Mouse (Mus musculus): ENCODE measurements around the gene Ppfia4. TPM values are rescaled to one million over a fixed set of nuclear protein-coding genes. Genes with fewer than 3 reads are reported as not detected.

Ppfia4 gene
- polyA plus RNA-seq (2015; fragmentation: Nextera tagmentation; extraction: Ambion mirVana), result 11.1 and 16.4 TPM in 2 replicates

GRCm38 (mm10) chr1:134332770-134333271 lies at the start of gene Ppfia4:
Gene Ppfia4 (minus strand): TSS chr1:134332928.
- Histone ChIP-seq H3K9me3 (ENCODE audit: control insufficient read depth, low read length) (no peaks in the 10 kb centered on the region), H3K4me2 (ENCODE audit: low read length) (no peak within 1 kb of the TSS), H3K9ac (replicated peaks; ENCODE audit: low read depth, low read length) (no peak within 1 kb of the TSS), H3K36me3 (ENCODE audit: control insufficient read depth, insufficient read depth) (no peaks in the 10 kb centered on the region), H3K4me3 (replicated peaks; ENCODE audit: low read length) (no peak within 1 kb of the TSS), H3K4me1 (replicated peaks; ENCODE audit: control insufficient read depth, insufficient read depth, low read length) (peaks cover 11% of the 10 kb centered on the region), H3K27me3 (replicated peaks; ENCODE audit: control insufficient read depth, insufficient read depth, low read length) (no peaks in the 10 kb centered on the region), H3K27ac (ENCODE audit: low read length) (no peak within 1 kb of the TSS)
- WGBS, result 37% methylated on average over 13 of the region's 13 CpGs
- peak; percentile 65 for ATAC-seq

GRCm38 (mm10) chr1:134381795-134382625 lies 49.3 kb upstream of the Ppfia4 start:
- Histone ChIP-seq H3K27me3 (replicated peaks; ENCODE audit: control insufficient read depth, insufficient read depth, low read length) (0 out of 2 replicates have a peak, but pooled peaks cover 2% of the 10 kb centered on the region), H3K27ac (ENCODE audit: low read length) (no peak overlapping the region), H3K9ac (replicated peaks; ENCODE audit: low read depth, low read length) (no peak overlapping the region), H3K36me3 (ENCODE audit: control insufficient read depth, insufficient read depth) (no peaks in the 10 kb centered on the region), H3K9me3 (ENCODE audit: control insufficient read depth, low read length) (no peaks in the 10 kb centered on the region), H3K4me3 (replicated peaks; ENCODE audit: low read length) (peak overlapping the region; percentile 22), H3K4me1 (replicated peaks; ENCODE audit: control insufficient read depth, insufficient read depth, low read length) (peaks cover 7% of the 10 kb centered on the region; the same call in 1 of the 2 replicates), H3K4me2 (ENCODE audit: low read length) (peak overlapping the region; percentile 36)
- WGBS, result 16% methylated on average over 19 of the region's 19 CpGs
- no peak for ATAC-seq

GRCm38 (mm10) chr1:134381051-134381450 lies 48.3 kb upstream of the Ppfia4 start:
- 0 out of 2 replicates have a peak, but pooled peaks cover 2% of the 10 kb centered on the region for H3K27me3 ChIP-seq (replicated peaks; ENCODE audit: control insufficient read depth, insufficient read depth, low read length)
- no peak for ATAC-seq
- peaks cover 7% of the 10 kb centered on the region; the same call in 1 of the 2 replicates for H3K4me1 ChIP-seq (replicated peaks; ENCODE audit: control insufficient read depth, insufficient read depth, low read length)
- no peak overlapping the region for H3K4me2 ChIP-seq (ENCODE audit: low read length)
- H3K9me3 ChIP-seq (ENCODE audit: control insufficient read depth, low read length), result no peaks in the 10 kb centered on the region
- 73% methylated on average over 2 of the region's 2 CpGs for WGBS
- H3K4me3 ChIP-seq (replicated peaks; ENCODE audit: low read length), result no peak overlapping the region
- H3K27ac ChIP-seq (ENCODE audit: low read length), result no peak overlapping the region
- no peak overlapping the region for H3K9ac ChIP-seq (replicated peaks; ENCODE audit: low read depth, low read length)
- H3K36me3 ChIP-seq (ENCODE audit: control insufficient read depth, insufficient read depth), result no peaks in the 10 kb centered on the region

GRCm38 (mm10) chr1:134374124-134374523 lies 41.4 kb upstream of the Ppfia4 start:
- H3K4me1 ChIP-seq (replicated peaks; ENCODE audit: control insufficient read depth, insufficient read depth, low read length), result no peaks in the 10 kb centered on the region
- H3K4me2 ChIP-seq (ENCODE audit: low read length), result no peak overlapping the region
- 74% methylated on average over 2 of the region's 2 CpGs for WGBS
- no peak overlapping the region for H3K9ac ChIP-seq (replicated peaks; ENCODE audit: low read depth, low read length)
- H3K27ac ChIP-seq (ENCODE audit: low read length), result no peak overlapping the region
- H3K27me3 ChIP-seq (replicated peaks; ENCODE audit: control insufficient read depth, insufficient read depth, low read length), result no peaks in the 10 kb centered on the region
- 0 out of 2 replicates have a peak, but pooled peaks cover 2% of the 10 kb centered on the region for H3K9me3 ChIP-seq (ENCODE audit: control insufficient read depth, low read length)
- H3K36me3 ChIP-seq (ENCODE audit: control insufficient read depth, insufficient read depth), result no peaks in the 10 kb centered on the region
- H3K4me3 ChIP-seq (replicated peaks; ENCODE audit: low read length), result no peak overlapping the region
- ATAC-seq, result no peak

GRCm38 (mm10) chr1:134368777-134369337 lies 36.1 kb upstream of the Ppfia4 start:
- no peak overlapping the region for H3K4me3 ChIP-seq (replicated peaks; ENCODE audit: low read length)
- 55% methylated on average over 9 of the region's 9 CpGs for WGBS
- no peak for ATAC-seq
- H3K27me3 ChIP-seq (replicated peaks; ENCODE audit: control insufficient read depth, insufficient read depth, low read length), result no peaks in the 10 kb centered on the region
- no peaks in the 10 kb centered on the region for H3K36me3 ChIP-seq (ENCODE audit: control insufficient read depth, insufficient read depth)
- H3K4me1 ChIP-seq (replicated peaks; ENCODE audit: control insufficient read depth, insufficient read depth, low read length), result no peaks in the 10 kb centered on the region
- H3K9ac ChIP-seq (replicated peaks; ENCODE audit: low read depth, low read length), result no peak overlapping the region
- H3K4me2 ChIP-seq (ENCODE audit: low read length), result no peak overlapping the region
- H3K9me3 ChIP-seq (ENCODE audit: control insufficient read depth, low read length), result 0 out of 2 replicates have a peak, but pooled peaks cover 2% of the 10 kb centered on the region
- H3K27ac ChIP-seq (ENCODE audit: low read length), result no peak overlapping the region

- H3K36me3 ChIP-seq (ENCODE audit: control insufficient read depth, insufficient read depth), result no peaks in the 10 kb centered on the region
- no peak overlapping the region for H3K4me3 ChIP-seq (replicated peaks; ENCODE audit: low read length)
- 70% methylated on average over 5 of the region's 5 CpGs for WGBS
- no peak overlapping the region for H3K9ac ChIP-seq (replicated peaks; ENCODE audit: low read depth, low read length)
- no peak overlapping the region for H3K4me2 ChIP-seq (ENCODE audit: low read length)
- no peaks in the 10 kb centered on the region for H3K27me3 ChIP-seq (replicated peaks; ENCODE audit: control insufficient read depth, insufficient read depth, low read length)
- H3K4me1 ChIP-seq (replicated peaks; ENCODE audit: control insufficient read depth, insufficient read depth, low read length), result peaks cover 8% of the 10 kb centered on the region
- no peak for ATAC-seq
- H3K27ac ChIP-seq (ENCODE audit: low read length), result no peak overlapping the region
- H3K9me3 ChIP-seq (ENCODE audit: control insufficient read depth, low read length), result 0 out of 2 replicates have a peak, but pooled peaks cover 2% of the 10 kb centered on the region
Measured at GRCm38 (mm10) chr1:134365491-134365890, 32.8 kb upstream of the Ppfia4 start.

- 80% methylated on average over 4 of the region's 4 CpGs for WGBS
Measured at GRCm38 (mm10) chr1:134363194-134363593, 30.5 kb upstream of the Ppfia4 start.

GRCm38 (mm10) chr1:134361857-134362212 lies 29.1 kb upstream of the Ppfia4 start, which contains the start of gene Tmem183a:
Gene Tmem183a (minus strand): TSS chr1:134361979.
- H3K27ac ChIP-seq (ENCODE audit: low read length), result peak within 1 kb of the TSS; percentile 78
- peak; percentile 99 for ATAC-seq
- under 1% methylated on average over 37 of the region's 38 CpGs for WGBS
- H3K4me3 ChIP-seq (replicated peaks; ENCODE audit: low read length), result peak within 1 kb of the TSS; percentile 96
- peak within 1 kb of the TSS; percentile 94 for H3K4me2 ChIP-seq (ENCODE audit: low read length)
- H3K36me3 ChIP-seq (ENCODE audit: control insufficient read depth, insufficient read depth), result peaks cover 9% of the 10 kb centered on the region
- no peaks in the 10 kb centered on the region for H3K27me3 ChIP-seq (replicated peaks; ENCODE audit: control insufficient read depth, insufficient read depth, low read length)
- H3K9ac ChIP-seq (replicated peaks; ENCODE audit: low read depth, low read length), result peak within 1 kb of the TSS; percentile 93
- H3K4me1 ChIP-seq (replicated peaks; ENCODE audit: control insufficient read depth, insufficient read depth, low read length), result peaks cover 14% of the 10 kb centered on the region
- no peaks in the 10 kb centered on the region for H3K9me3 ChIP-seq (ENCODE audit: control insufficient read depth, low read length)

More at GRCm38 (mm10) chr1:134363194-134363593, 30.5 kb upstream of the Ppfia4 start:
- Histone ChIP-seq H3K4me2 (ENCODE audit: low read length) (no peak overlapping the region), H3K4me1 (replicated peaks; ENCODE audit: control insufficient read depth, insufficient read depth, low read length) (peaks cover 14% of the 10 kb centered on the region), H3K27ac (ENCODE audit: low read length) (no peak overlapping the region), H3K9ac (replicated peaks; ENCODE audit: low read depth, low read length) (no peak overlapping the region), H3K9me3 (ENCODE audit: control insufficient read depth, low read length) (no peaks in the 10 kb centered on the region), H3K27me3 (replicated peaks; ENCODE audit: control insufficient read depth, insufficient read depth, low read length) (no peaks in the 10 kb centered on the region), H3K4me3 (replicated peaks; ENCODE audit: low read length) (no peak overlapping the region), H3K36me3 (ENCODE audit: control insufficient read depth, insufficient read depth) (peaks cover 9% of the 10 kb centered on the region)
- no peak for ATAC-seq

GRCm38 (mm10) chr1:134361195-134361856 lies 28.6 kb upstream of the Ppfia4 start:
- peaks cover 14% of the 10 kb centered on the region for H3K4me1 ChIP-seq (replicated peaks; ENCODE audit: control insufficient read depth, insufficient read depth, low read length)
- WGBS, result 2% methylated on average over 33 of the region's 44 CpGs
- peaks cover 9% of the 10 kb centered on the region for H3K36me3 ChIP-seq (ENCODE audit: control insufficient read depth, insufficient read depth)
- peak; percentile 84 for ATAC-seq
- H3K4me3 ChIP-seq (replicated peaks; ENCODE audit: low read length), result peak overlapping the region; percentile 96
- peak overlapping the region; percentile 78 for H3K27ac ChIP-seq (ENCODE audit: low read length)
- H3K4me2 ChIP-seq (ENCODE audit: low read length), result peak overlapping the region; percentile 94
- H3K27me3 ChIP-seq (replicated peaks; ENCODE audit: control insufficient read depth, insufficient read depth, low read length), result no peaks in the 10 kb centered on the region
- peak overlapping the region; percentile 93 for H3K9ac ChIP-seq (replicated peaks; ENCODE audit: low read depth, low read length)
- H3K9me3 ChIP-seq (ENCODE audit: control insufficient read depth, low read length), result no peaks in the 10 kb centered on the region

Data from forebrain, embryonic 16.5 days (tissue).